Mouse (Mus musculus) cerebellum, postnatal 14 days (tissue): ENCODE data around the gene Agbl4.

Experiments
- DNase-seq, 2 experiments: peaks; one replicate each; pipeline ENCODE4 v3.0.0; 2021; ENCODE audit warnings: mixed read lengths in 2 of 2

Agbl4 gene

GRCm38 (mm10) chr4:111589467-111590170, 1192.2 kb downstream of the Agbl4 start:
- no peak for DNase-seq

- no peak for DNase-seq
Measured at GRCm38 (mm10) chr4:111594655-111595295, 1197.3 kb downstream of the Agbl4 start.

- DNase-seq, result peak; percentile 79 to 80
Measured at GRCm38 (mm10) chr4:111597249-111597661, 1199.8 kb downstream of the Agbl4 start.

GRCm38 (mm10) chr4:111597986-111598385, 1200.5 kb downstream of the Agbl4 start:
- DNase-seq, result peak; percentile 23 to 38

GRCm38 (mm10) chr4:111603194-111603593, 1205.7 kb downstream of the Agbl4 start:
- DNase-seq, result no peak

- DNase-seq, result no peak
Measured at GRCm38 (mm10) chr4:111607826-111608500, 1210.5 kb downstream of the Agbl4 start.

- peak; percentile 76 to 79 for DNase-seq
Measured at GRCm38 (mm10) chr4:111621865-111622264, 1224.4 kb downstream of the Agbl4 start.

- no peak for DNase-seq
Measured at GRCm38 (mm10) chr4:111624914-111625313, 1227.5 kb downstream of the Agbl4 start.

GRCm38 (mm10) chr4:111626118-111626830, 1228.8 kb downstream of the Agbl4 start:
- peak; percentile 87 to 91 for DNase-seq

GRCm38 (mm10) chr4:111632615-111633014, 1235.2 kb downstream of the Agbl4 start:
- no peak for DNase-seq

GRCm38 (mm10) chr4:111635538-111636124, 1238.2 kb downstream of the Agbl4 start:
- DNase-seq, result peak; percentile 35 to 42

- no peak for DNase-seq
Measured at GRCm38 (mm10) chr4:111638948-111639708, 1241.7 kb downstream of the Agbl4 start.

- peak; percentile 82 for DNase-seq
Measured at GRCm38 (mm10) chr4:111645117-111645830, 1247.8 kb downstream of the Agbl4 start.

- peak; percentile 23 to 28 for DNase-seq
Measured at GRCm38 (mm10) chr4:111645831-111646166, 1248.3 kb downstream of the Agbl4 start.

- DNase-seq, result no peak
Measured at GRCm38 (mm10) chr4:111653451-111653850, 1256.0 kb downstream of the Agbl4 start.

- DNase-seq, result no peak
Measured at GRCm38 (mm10) chr4:111663730-111664129, 1266.3 kb downstream of the Agbl4 start.

GRCm38 (mm10) chr4:111664146-111664545, 1266.7 kb downstream of the Agbl4 start:
- peak; percentile 52 to 56 for DNase-seq

- no peak for DNase-seq
Measured at GRCm38 (mm10) chr4:111666713-111667112, 1269.3 kb downstream of the Agbl4 start.

- no peak for DNase-seq
Measured at GRCm38 (mm10) chr4:111669369-111669768, 1271.9 kb downstream of the Agbl4 start.

GRCm38 (mm10) chr4:111670566-111671421, 1273.3 kb downstream of the Agbl4 start:
- no peak for DNase-seq
